Mouse (Mus musculus): Measurements from ENCODE around the gene Plcd3. TPM values are rescaled to one million over a fixed set of nuclear protein-coding genes. Genes with fewer than 3 reads are reported as not detected.

Gene Plcd3
- polyA plus RNA-seq, 1 experiment from 2014 or later, result 1.7 TPM

- Histone ChIP-seq H3K4me2 (replicated peaks) (peak within 1 kb of the TSS; percentile 80), H3K4me1 (peaks cover 39% of the 10 kb centered on the region), H3K36me3 (no peaks in the 10 kb centered on the region), H3K4me3 (peak within 1 kb of the TSS; percentile 59), H3K27ac (peak within 1 kb of the TSS; percentile 89), H3K27me3 (peaks cover 29% of the 10 kb centered on the region), H3K9me3 (replicated peaks) (no peaks in the 10 kb centered on the region), H3K9ac (peak within 1 kb of the TSS; percentile 75)
- peak; percentile 94 for ATAC-seq (ENCODE audit: low FRiP score)
- under 1% methylated on average over 53 of the region's 53 CpGs for WGBS
Measured at GRCm38 (mm10) chr11:103116008-103116818, 14.8 kb upstream of the Plcd3 start, which contains the start of gene Hexim1. Hexim1 (plus strand) TSS chr11:103116231.

- WGBS, result under 1% methylated on average over 34 of the region's 34 CpGs
- H3K4me1 ChIP-seq, result peaks cover 40% of the 10 kb centered on the region
- H3K9ac ChIP-seq, result peak overlapping the region; percentile 75
- H3K4me2 ChIP-seq (replicated peaks), result peak overlapping the region; percentile 80
- peaks cover 37% of the 10 kb centered on the region for H3K27me3 ChIP-seq
- peak; percentile 82 for ATAC-seq (ENCODE audit: low FRiP score)
- no peaks in the 10 kb centered on the region for H3K36me3 ChIP-seq
- peak overlapping the region; percentile 88 for H3K27ac ChIP-seq
- H3K9me3 ChIP-seq (replicated peaks), result no peaks in the 10 kb centered on the region
- peak overlapping the region; percentile 59 for H3K4me3 ChIP-seq
Measured at GRCm38 (mm10) chr11:103115163-103116007, 13.9 kb upstream of the Plcd3 start.

GRCm38 (mm10) chr11:103114270-103114943, 12.9 kb upstream of the Plcd3 start:
- no peaks in the 10 kb centered on the region for H3K9me3 ChIP-seq (replicated peaks)
- H3K27me3 ChIP-seq, result peaks cover 37% of the 10 kb centered on the region
- no peaks in the 10 kb centered on the region for H3K36me3 ChIP-seq
- WGBS, result 86% methylated on average over 11 of the region's 11 CpGs
- H3K4me2 ChIP-seq (replicated peaks), result peak overlapping the region; percentile 80
- peaks cover 40% of the 10 kb centered on the region for H3K4me1 ChIP-seq
- peak overlapping the region; percentile 75; the same call in 1 of the 2 replicates for H3K9ac ChIP-seq
- H3K4me3 ChIP-seq, result peak overlapping the region; percentile 59
- ATAC-seq (ENCODE audit: low FRiP score), result no peak
- no peak overlapping the region for H3K27ac ChIP-seq

- H3K9ac ChIP-seq, result no peak overlapping the region
- H3K4me3 ChIP-seq, result no peak overlapping the region
- no peak for ATAC-seq (ENCODE audit: low FRiP score)
- 79% methylated on average over 4 of the region's 4 CpGs for WGBS
- peaks cover 37% of the 10 kb centered on the region for H3K27me3 ChIP-seq
- no peaks in the 10 kb centered on the region for H3K9me3 ChIP-seq (replicated peaks)
- H3K36me3 ChIP-seq, result no peaks in the 10 kb centered on the region
- no peak overlapping the region for H3K4me2 ChIP-seq (replicated peaks)
- H3K27ac ChIP-seq, result no peak overlapping the region
- peaks cover 38% of the 10 kb centered on the region for H3K4me1 ChIP-seq
Measured at GRCm38 (mm10) chr11:103113771-103114170, 12.3 kb upstream of the Plcd3 start.

- ATAC-seq (ENCODE audit: low FRiP score), result no peak
- Histone ChIP-seq H3K4me2 (replicated peaks) (no peak overlapping the region), H3K9ac (no peak overlapping the region), H3K27me3 (peaks cover 37% of the 10 kb centered on the region), H3K9me3 (replicated peaks) (no peaks in the 10 kb centered on the region), H3K36me3 (no peaks in the 10 kb centered on the region), H3K27ac (no peak overlapping the region), H3K4me1 (peaks cover 32% of the 10 kb centered on the region), H3K4me3 (no peak overlapping the region)
- 38% methylated on average over 12 of the region's 12 CpGs for WGBS
Measured at GRCm38 (mm10) chr11:103113005-103113404, 11.5 kb upstream of the Plcd3 start.

GRCm38 (mm10) chr11:103112552-103112912, 11.1 kb upstream of the Plcd3 start:
- Histone ChIP-seq H3K9ac (no peak overlapping the region), H3K4me3 (peak overlapping the region; percentile 26), H3K4me1 (peaks cover 28% of the 10 kb centered on the region), H3K4me2 (replicated peaks) (peak overlapping the region; percentile 53), H3K27me3 (peaks cover 37% of the 10 kb centered on the region), H3K9me3 (replicated peaks) (no peaks in the 10 kb centered on the region), H3K27ac (no peak overlapping the region), H3K36me3 (no peaks in the 10 kb centered on the region)
- no peak for ATAC-seq (ENCODE audit: low FRiP score)
- 12% methylated on average over 9 of the region's 9 CpGs for WGBS

- Histone ChIP-seq H3K4me2 (replicated peaks) (peak overlapping the region; percentile 53), H3K4me1 (peaks cover 25% of the 10 kb centered on the region), H3K27ac (no peak overlapping the region), H3K9me3 (replicated peaks) (no peaks in the 10 kb centered on the region), H3K27me3 (peaks cover 37% of the 10 kb centered on the region), H3K36me3 (no peaks in the 10 kb centered on the region), H3K9ac (peak overlapping the region; percentile 35; the same call in 1 of the 2 replicates), H3K4me3 (peak overlapping the region; percentile 26)
- no peak for ATAC-seq (ENCODE audit: low FRiP score)
- WGBS, result 2% methylated on average over 28 of the region's 28 CpGs
Measured at GRCm38 (mm10) chr11:103111881-103112551, 10.6 kb upstream of the Plcd3 start.

- Histone ChIP-seq H3K9me3 (replicated peaks) (no peaks in the 10 kb centered on the region), H3K36me3 (no peaks in the 10 kb centered on the region), H3K4me1 (peaks cover 22% of the 10 kb centered on the region), H3K9ac (peak overlapping the region; percentile 35; the same call in 1 of the 2 replicates), H3K4me2 (replicated peaks) (peak overlapping the region; percentile 53), H3K27me3 (peaks cover 37% of the 10 kb centered on the region), H3K27ac (no peak overlapping the region), H3K4me3 (peak overlapping the region; percentile 26; the same call in 1 of the 2 replicates)
- 10% methylated on average over 10 of the region's 10 CpGs for WGBS
- ATAC-seq (ENCODE audit: low FRiP score), result no peak
Measured at GRCm38 (mm10) chr11:103111301-103111700, 9.8 kb upstream of the Plcd3 start.

GRCm38 (mm10) chr11:103106386-103106785, 4.9 kb upstream of the Plcd3 start:
- H3K4me2 ChIP-seq (replicated peaks), result no peak overlapping the region
- no peak for ATAC-seq (ENCODE audit: low FRiP score)
- no peak overlapping the region for H3K4me3 ChIP-seq
- WGBS, result 73% methylated on average over 3 of the region's 4 CpGs
- no peaks in the 10 kb centered on the region for H3K36me3 ChIP-seq
- no peak overlapping the region for H3K9ac ChIP-seq
- peaks cover 20% of the 10 kb centered on the region for H3K4me1 ChIP-seq
- no peak overlapping the region for H3K27ac ChIP-seq
- no peaks in the 10 kb centered on the region for H3K9me3 ChIP-seq (replicated peaks)
- H3K27me3 ChIP-seq, result peaks cover 32% of the 10 kb centered on the region

- no peak overlapping the region for H3K27ac ChIP-seq
- no peaks in the 10 kb centered on the region for H3K36me3 ChIP-seq
- WGBS, result 82% methylated on average over 6 of the region's 6 CpGs
- H3K4me1 ChIP-seq, result peaks cover 23% of the 10 kb centered on the region
- no peaks in the 10 kb centered on the region for H3K9me3 ChIP-seq (replicated peaks)
- ATAC-seq (ENCODE audit: low FRiP score), result no peak
- no peak overlapping the region for H3K4me2 ChIP-seq (replicated peaks)
- no peak overlapping the region for H3K9ac ChIP-seq
- H3K27me3 ChIP-seq, result peaks cover 32% of the 10 kb centered on the region
- no peak overlapping the region for H3K4me3 ChIP-seq
Measured at GRCm38 (mm10) chr11:103105810-103106209, 4.4 kb upstream of the Plcd3 start.

- 51% methylated on average over 14 of the region's 14 CpGs for WGBS
- Histone ChIP-seq H3K4me3 (no peak overlapping the region), H3K4me2 (replicated peaks) (no peak overlapping the region), H3K9ac (no peak overlapping the region), H3K27ac (no peak overlapping the region), H3K9me3 (replicated peaks) (no peaks in the 10 kb centered on the region), H3K4me1 (peaks cover 24% of the 10 kb centered on the region), H3K36me3 (no peaks in the 10 kb centered on the region), H3K27me3 (peaks cover 34% of the 10 kb centered on the region)
- ATAC-seq (ENCODE audit: low FRiP score), result no peak
Measured at GRCm38 (mm10) chr11:103105180-103105725, 3.8 kb upstream of the Plcd3 start.

All from hindbrain, embryonic 12.5 days (tissue).